Mouse (Mus musculus) heart, adult 2 months (tissue): ENCODE results near the gene Cmtm6. TPM values are rescaled to one million over a fixed set of nuclear protein-coding genes. Genes with fewer than 3 reads are reported as not detected.

Source experiments
- DNase-seq, 2 experiments: peaks; one replicate each; pipeline ENCODE4 v3.0.0; 2021
- H3K27ac ChIP-seq: fragments of 200-600 bp; 2 replicates; pipeline ENCODE4 v1.8.1; 2022
- H3K27me3 ChIP-seq: fragments of 200-500 bp; 2 replicates; pipeline ENCODE4 v1.6.1; 2012; ENCODE audit warnings: mild to moderate bottlenecking, low read length, inconsistent platforms, mixed read lengths; ENCODE audit not compliant: control insufficient read depth, insufficient read depth
- H3K36me3 ChIP-seq: fragments of 200-500 bp; 2 replicates; pipeline ENCODE4 v1.6.1; 2012; ENCODE audit warnings: low read length, inconsistent platforms; ENCODE audit not compliant: control insufficient read depth, insufficient read depth
- H3K4me1 ChIP-seq: fragments of 200-500 bp; 2 replicates; pipeline ENCODE4 v1.6.1; 2011; ENCODE audit warnings: low read length; ENCODE audit not compliant: control insufficient read depth, insufficient read depth
- H3K4me3 ChIP-seq: fragments of 200-600 bp; 2 replicates; pipeline ENCODE4 v1.8.1; 2022
- H3K79me2 ChIP-seq: fragments of 200-500 bp; replicated peaks from 2 replicates; pipeline ENCODE4 v1.6.1; 2012; ENCODE audit warnings: mild to moderate bottlenecking, inconsistent platforms, low read length, moderate library complexity, mixed read lengths; ENCODE audit not compliant: control insufficient read depth, insufficient read depth
- H3K9ac ChIP-seq: fragments of 200-500 bp; 2 replicates; pipeline ENCODE4 v1.6.1; 2012; ENCODE audit warnings: low read depth, mild to moderate bottlenecking, control low read depth, inconsistent platforms, low read length, mixed read lengths
- CTCF ChIP-seq: fragments of 200-600 bp; IDR thresholded peaks from 2 replicates; pipeline ENCODE4 v1.8.1; 2022; ENCODE audit warnings: antibody characterized with exemption, mild to moderate bottlenecking, moderate library complexity
- EP300 ChIP-seq: fragments of 200-500 bp; IDR thresholded peaks from 2 replicates; pipeline ENCODE4 v1.6.1; 2011; ENCODE audit warnings: low read depth, low read length, control low read depth; ENCODE audit not compliant: insufficient read depth
- POLR2A ChIP-seq: fragments of 200-500 bp; IDR thresholded peaks from 2 replicates; pipeline ENCODE4 v1.6.1; 2011; ENCODE audit warnings: mild to moderate bottlenecking, low read depth, low read length, control low read depth; ENCODE audit not compliant: insufficient read depth
- WGBS: fragments of 180-500 bp; shearing (Covaris S2); methylation state at CpG from one replicate; pipeline ENCODE4 v1.1.7; 2018; 5-methylcytosine and 5-hydroxymethylcytosine counted together
- intact Hi-C: fragments of 180-260 bp; cut with DNase I; formaldehyde crosslinking; loops from one replicate; pipeline ENCODE4 v1.15.1; 2025
- polyA plus RNA-seq: library from polyadenylated mRNA; depleted of rRNA; stranded (reverse); fragments of >200 nt; gene quantifications from 2 replicates; pipeline ENCODE4 v1.2.3, GENCODE M21; 2012
- total RNA-seq, 2 experiments: library from RNA; stranded (reverse); gene quantifications; 2 replicates each; pipeline ENCODE4 v1.2.3; 2021

Gene Cmtm6
- total and polyA plus RNA-seq, 3 experiments = 17.9 to 25.8 (median 21.0) TPM

DNA sequence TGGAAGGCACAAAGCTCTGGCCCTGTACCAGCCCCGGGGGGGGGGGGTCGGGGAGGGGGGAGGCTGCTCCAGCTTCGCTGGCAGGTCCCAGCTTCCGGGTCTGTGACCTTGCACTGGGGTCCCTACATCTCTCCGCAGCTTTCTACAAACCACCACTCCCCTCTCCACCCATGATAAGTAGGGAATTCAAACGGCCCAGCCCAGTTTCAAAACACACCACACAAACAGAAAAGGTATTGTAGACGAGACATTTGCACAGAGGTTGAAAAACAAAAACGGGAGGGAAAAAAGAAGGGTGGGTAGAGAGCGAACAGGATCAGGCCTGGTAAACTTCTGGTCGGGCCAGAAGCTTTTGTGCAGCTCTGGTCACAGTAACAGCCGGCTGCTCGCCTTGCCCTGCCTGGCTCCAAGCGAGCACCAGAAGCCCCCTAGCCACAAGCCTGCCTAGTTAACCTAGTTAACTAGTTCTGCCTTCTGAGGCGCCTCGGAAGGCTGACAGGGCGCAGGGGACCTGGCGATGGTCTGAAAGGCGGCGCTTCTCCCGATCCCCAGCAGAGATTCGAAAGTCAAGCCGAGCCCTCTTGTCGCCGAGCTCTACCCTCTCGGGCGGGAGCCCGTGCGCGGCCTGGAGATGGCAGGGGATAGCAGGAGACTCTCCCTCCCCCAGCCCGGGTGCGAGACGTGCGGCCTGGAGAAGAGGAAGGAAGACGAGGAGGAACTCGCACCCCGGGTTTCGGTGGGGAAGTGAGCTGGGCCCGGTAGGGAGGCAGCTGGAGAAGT lies 50.0 kb downstream of the Cmtm6 start:
- intact Hi-C loops = loop anchor here (2.0 kb wide), 1 partner anchor 28 kb away; no protein-coding TSS in a partner anchor
- peak overlapping the region; percentile 82 for H3K27ac ChIP-seq
- DNase-seq = peak; percentile 75 to 80
- WGBS = 2% methylated on average over 38 of the region's 38 CpGs
- TF ChIP-seq EP300 (no peak), POLR2A (0 out of 2 replicates have a peak, but pooled peaks have one; percentile 21), CTCF (no peak)
- peak overlapping the region; percentile 75 for H3K4me3 ChIP-seq
- H3K9ac ChIP-seq = peak overlapping the region; percentile 59
- H3K27me3 ChIP-seq = no peaks in the 10 kb centered on the region
- H3K36me3 ChIP-seq = no peaks in the 10 kb centered on the region
- H3K4me1 ChIP-seq = no peaks in the 10 kb centered on the region
- no peaks in the 10 kb centered on the region for H3K79me2 ChIP-seq

DNA sequence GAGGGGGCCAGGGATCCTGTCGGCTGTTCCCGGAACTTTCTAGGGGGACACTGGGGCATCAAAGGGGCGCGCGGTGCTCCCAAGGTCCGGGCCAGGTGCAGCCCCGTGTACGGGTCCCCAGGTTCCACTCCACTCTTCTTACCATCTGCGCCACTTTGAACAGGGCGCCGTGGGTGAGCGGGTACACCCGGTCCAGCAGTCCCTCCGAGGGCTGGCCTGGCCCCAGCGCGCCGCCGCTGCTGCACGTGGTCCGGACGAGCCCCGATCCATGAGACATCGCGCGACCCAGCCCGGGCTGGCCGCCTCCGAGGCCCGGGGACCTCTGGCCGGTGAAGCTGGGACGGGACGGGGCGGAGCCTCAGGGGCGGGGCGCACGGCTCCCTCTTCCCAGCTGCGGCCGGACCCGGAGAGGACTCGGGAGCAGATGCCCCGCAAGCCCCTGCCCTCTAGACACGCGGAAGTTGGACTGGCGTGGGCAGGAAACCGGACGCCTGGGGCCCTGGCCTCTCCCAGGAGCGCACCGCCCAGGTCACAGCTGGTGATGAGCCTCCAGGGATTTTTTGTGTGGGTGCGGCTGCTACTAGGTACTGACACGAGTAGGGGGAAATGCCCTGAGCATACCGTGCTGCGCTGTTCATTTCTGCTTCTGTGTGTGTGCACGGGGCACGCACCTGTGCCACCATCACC lies 50.8 kb downstream of the Cmtm6 start, which contains the start of gene Cmtm7:
Gene Cmtm7, minus strand, starts transcription at position 331 of the 687 bp plus-strand sequence.
- 1% methylated on average over 54 of the region's 54 CpGs for WGBS
- Histone ChIP-seq H3K79me2 (no peaks in the 10 kb centered on the region), H3K4me1 (no peaks in the 10 kb centered on the region), H3K4me3 (peak within 1 kb of the TSS; percentile 75), H3K9ac (peak within 1 kb of the TSS; percentile 59), H3K27me3 (no peaks in the 10 kb centered on the region), H3K36me3 (no peaks in the 10 kb centered on the region), H3K27ac (peak within 1 kb of the TSS; percentile 82)
- peak; percentile 89 to 90 for DNase-seq
- intact Hi-C loops = loop anchor here (2.0 kb wide), 1 partner anchor 29 kb away; no protein-coding TSS in a partner anchor
- no peak for TF ChIP-seq EP300
- peak; percentile 43; the same call in 1 of the 2 replicates for TF ChIP-seq POLR2A
- TF ChIP-seq CTCF = no peak

DNA sequence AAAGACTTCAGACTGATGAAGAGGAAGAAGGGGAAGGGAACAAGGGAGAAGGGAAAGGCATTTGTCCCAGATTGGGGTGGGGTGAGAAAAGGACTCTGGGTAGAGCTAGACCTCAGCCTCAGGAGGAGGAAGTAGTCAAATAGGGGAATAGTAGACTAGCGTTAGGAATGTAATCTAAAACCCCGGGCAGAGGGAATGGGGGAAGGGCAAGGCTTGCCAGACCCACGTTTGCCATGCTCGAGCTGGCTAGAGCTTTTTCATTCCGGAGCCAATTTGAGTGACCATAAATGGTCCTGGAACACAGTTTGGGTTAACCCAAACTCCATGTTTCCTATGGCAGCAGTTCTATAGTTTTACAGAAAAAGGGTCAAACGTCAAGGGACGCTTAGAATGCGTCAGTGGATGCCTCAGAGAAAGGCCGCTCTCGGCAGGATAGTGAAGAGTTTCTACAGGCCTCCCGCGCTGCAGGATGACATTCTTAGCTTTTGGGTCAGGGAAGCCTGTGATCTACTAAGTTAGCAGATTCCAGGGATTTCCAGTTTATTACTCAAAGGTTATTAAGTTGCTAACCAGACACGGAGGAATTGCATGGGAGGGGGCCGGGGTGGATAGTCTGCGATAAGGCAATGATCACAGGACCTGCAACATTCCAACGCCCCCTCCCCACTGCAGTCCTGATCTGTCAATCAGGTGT lies 54.7 kb downstream of the Cmtm6 start:
- no peak for DNase-seq
- WGBS = 38% methylated on average over 16 of the region's 16 CpGs
- no peak overlapping the region for H3K4me3 ChIP-seq
- no peak overlapping the region for H3K9ac ChIP-seq
- no peaks in the 10 kb centered on the region for H3K4me1 ChIP-seq
- H3K27me3 ChIP-seq = no peaks in the 10 kb centered on the region
- intact Hi-C loops = no loop called here
- no peaks in the 10 kb centered on the region for H3K36me3 ChIP-seq
- H3K27ac ChIP-seq = no peak overlapping the region
- no peaks in the 10 kb centered on the region for H3K79me2 ChIP-seq
- no peak for TF ChIP-seq EP300
- no peak for TF ChIP-seq POLR2A
- no peak for TF ChIP-seq CTCF

DNA sequence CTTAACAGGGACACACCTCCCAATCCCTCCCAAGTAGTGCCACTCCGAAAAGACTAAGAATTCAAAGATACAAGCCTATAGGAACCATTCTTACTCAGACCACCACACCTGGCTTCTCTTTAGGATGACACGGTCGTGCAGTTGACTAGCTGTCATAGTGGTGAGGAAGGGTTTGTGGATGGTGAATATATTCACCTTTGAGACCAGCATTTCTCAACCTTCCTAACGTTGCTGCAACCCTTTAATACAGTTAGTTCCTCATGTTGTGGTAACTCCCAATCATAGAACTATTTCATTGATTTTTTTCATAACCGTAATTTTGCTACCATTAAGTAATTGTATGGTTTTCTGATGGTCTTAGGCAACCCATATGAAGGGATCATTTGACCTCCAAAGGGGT lies 56.2 kb downstream of the Cmtm6 start:
- H3K79me2 ChIP-seq = no peaks in the 10 kb centered on the region
- no peak for DNase-seq
- H3K27ac ChIP-seq = no peak overlapping the region
- no peak overlapping the region for H3K4me3 ChIP-seq
- intact Hi-C loops = no loop called here
- no peak for TF ChIP-seq EP300
- no peak for TF ChIP-seq POLR2A
- no peaks in the 10 kb centered on the region for H3K4me1 ChIP-seq
- WGBS = 97% methylated on average over 5 of the region's 5 CpGs
- H3K27me3 ChIP-seq = no peaks in the 10 kb centered on the region
- no peak overlapping the region for H3K9ac ChIP-seq
- H3K36me3 ChIP-seq = no peaks in the 10 kb centered on the region

DNA sequence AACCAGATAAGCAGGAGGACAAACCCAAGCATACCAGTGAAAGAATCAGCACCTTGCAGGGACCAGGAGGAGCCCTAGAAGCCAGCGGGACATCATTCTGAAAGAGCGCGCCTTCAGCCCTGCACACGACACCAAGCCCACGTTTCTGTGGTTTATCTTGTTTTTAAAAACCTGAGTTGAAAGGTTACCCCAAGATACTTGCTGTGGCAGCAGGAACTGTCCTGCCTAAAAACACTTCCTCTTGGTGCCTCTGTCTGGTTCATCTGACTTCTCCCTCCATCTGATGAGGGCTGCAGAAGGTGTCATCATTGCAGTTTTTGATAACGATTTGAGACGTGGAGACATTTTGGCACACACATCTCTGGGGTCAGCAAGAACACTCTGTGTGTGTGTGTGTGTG lies 56.8 kb downstream of the Cmtm6 start:
- Histone ChIP-seq H3K36me3 (no peaks in the 10 kb centered on the region), H3K79me2 (no peaks in the 10 kb centered on the region), H3K4me1 (no peaks in the 10 kb centered on the region), H3K27me3 (no peaks in the 10 kb centered on the region), H3K4me3 (no peak overlapping the region), H3K9ac (no peak overlapping the region), H3K27ac (no peak overlapping the region)
- no peak for TF ChIP-seq CTCF
- TF ChIP-seq EP300 = no peak
- TF ChIP-seq POLR2A = no peak
- WGBS = 86% methylated on average over 7 of the region's 7 CpGs
- intact Hi-C loops = no loop called here
- DNase-seq = no peak

DNA sequence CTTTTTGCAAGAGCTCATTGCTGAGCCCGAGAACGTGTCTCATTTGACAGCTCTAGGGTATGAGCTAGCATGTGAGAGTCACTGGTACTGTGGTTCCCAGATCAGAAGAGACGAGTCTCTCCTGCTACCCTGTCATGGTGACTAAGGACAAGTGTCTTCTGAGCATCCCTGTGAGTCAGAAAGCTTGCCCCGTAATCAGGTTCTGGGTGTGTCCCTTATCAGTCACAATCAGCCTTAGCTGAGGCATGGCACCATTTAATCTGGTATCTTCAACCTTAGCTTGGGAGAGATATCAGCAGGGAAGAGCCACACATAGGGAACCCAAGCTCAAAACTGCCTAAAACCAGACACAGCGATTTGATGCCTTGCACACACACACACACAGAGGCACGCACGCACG lies 57.8 kb downstream of the Cmtm6 start:
- H3K4me1 ChIP-seq = no peaks in the 10 kb centered on the region
- H3K4me3 ChIP-seq = no peak overlapping the region
- H3K79me2 ChIP-seq = no peaks in the 10 kb centered on the region
- no peak overlapping the region for H3K9ac ChIP-seq
- TF ChIP-seq EP300 = no peak
- TF ChIP-seq CTCF = no peak
- TF ChIP-seq POLR2A = no peak
- 83% methylated on average over 8 of the region's 8 CpGs for WGBS
- DNase-seq = no peak
- H3K27me3 ChIP-seq = no peaks in the 10 kb centered on the region
- H3K27ac ChIP-seq = no peak overlapping the region
- intact Hi-C loops = no loop called here
- H3K36me3 ChIP-seq = no peaks in the 10 kb centered on the region
